Mouse (Mus musculus) splenic B cell, adult 2 months (primary cell): Measurements from ENCODE around the gene Susd6.
A peak's percentile ranks its signal among the peaks of the same experiment; 100 is the strongest.
"Not testable (repeated sequence)": the region's sequence is repeated elsewhere in the genome, so short reads cannot be mapped to it uniquely, and the experiment has no call there.

Source experiments
- DNase-seq: peaks from one replicate; pipeline ENCODE4 v3.0.0-alpha.2; 2011; ENCODE audit warnings: low read depth, low spot score
- H3K27me3 ChIP-seq: 2 replicates; pipeline ENCODE4 v1.6.1; 2012; ENCODE audit warnings: mild to moderate bottlenecking, low read length, moderate library complexity, mixed read lengths; ENCODE audit not compliant: control insufficient read depth, poor library complexity, insufficient read depth, severe bottlenecking
- H3K36me3 ChIP-seq: 2 replicates; pipeline ENCODE4 v1.6.1; 2012; ENCODE audit warnings: mild to moderate bottlenecking, low read length, moderate library complexity, mixed read lengths; ENCODE audit not compliant: control insufficient read depth, poor library complexity, insufficient read depth, severe bottlenecking

Gene Susd6

GRCm38 (mm10) chr12:80776046-80776634 lies 14.2 kb upstream of the Susd6 start:
- no peaks in the 10 kb centered on the region for H3K27me3 ChIP-seq
- no peak for DNase-seq
- H3K36me3 ChIP-seq = no peaks in the 10 kb centered on the region

- H3K27me3 ChIP-seq = no peaks in the 10 kb centered on the region
- DNase-seq = no peak
- H3K36me3 ChIP-seq = no peaks in the 10 kb centered on the region
These were observed 11.9 kb upstream of the Susd6 start for GRCm38 (mm10) chr12:80778188-80778936.

- no peaks in the 10 kb centered on the region for H3K27me3 ChIP-seq
- no peaks in the 10 kb centered on the region for H3K36me3 ChIP-seq
- no peak for DNase-seq
These were observed 10.6 kb upstream of the Susd6 start for GRCm38 (mm10) chr12:80779760-80780159.

- Histone ChIP-seq H3K36me3 (no peaks in the 10 kb centered on the region), H3K27me3 (no peaks in the 10 kb centered on the region; the same call in 1 of the 2 replicates)
- no peak for DNase-seq
These were observed 8.1 kb upstream of the Susd6 start for GRCm38 (mm10) chr12:80782190-80782589.

GRCm38 (mm10) chr12:80782892-80783291 lies 7.4 kb upstream of the Susd6 start:
- Histone ChIP-seq H3K27me3 (no peaks in the 10 kb centered on the region; the same call in 1 of the 2 replicates), H3K36me3 (no peaks in the 10 kb centered on the region)
- DNase-seq = no peak

- no peaks in the 10 kb centered on the region; the same call in 1 of the 2 replicates for H3K27me3 ChIP-seq
- no peaks in the 10 kb centered on the region for H3K36me3 ChIP-seq
- no peak for DNase-seq
These were observed 6.4 kb upstream of the Susd6 start for GRCm38 (mm10) chr12:80783889-80784288.

DNA sequence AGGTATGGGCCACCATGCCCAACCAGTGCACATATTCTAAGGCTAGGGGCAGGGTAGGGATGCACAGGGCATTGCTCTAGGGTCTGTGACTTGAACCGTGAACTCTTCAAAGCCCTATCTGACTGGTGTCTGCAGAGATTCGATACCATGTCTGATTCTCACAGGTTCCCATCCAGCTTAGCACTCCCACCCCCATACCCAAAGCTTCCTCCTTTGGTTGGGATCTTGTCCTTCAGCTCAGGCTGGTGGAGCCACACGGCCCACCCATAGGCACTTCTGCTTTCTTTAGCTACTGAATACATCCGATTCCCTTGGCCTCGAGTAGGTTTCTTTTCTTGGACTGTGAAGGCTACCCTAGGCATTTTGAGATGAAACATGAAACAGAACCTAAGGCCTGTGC lies 5.3 kb upstream of the Susd6 start:
- peak; percentile 25 for DNase-seq

DNA sequence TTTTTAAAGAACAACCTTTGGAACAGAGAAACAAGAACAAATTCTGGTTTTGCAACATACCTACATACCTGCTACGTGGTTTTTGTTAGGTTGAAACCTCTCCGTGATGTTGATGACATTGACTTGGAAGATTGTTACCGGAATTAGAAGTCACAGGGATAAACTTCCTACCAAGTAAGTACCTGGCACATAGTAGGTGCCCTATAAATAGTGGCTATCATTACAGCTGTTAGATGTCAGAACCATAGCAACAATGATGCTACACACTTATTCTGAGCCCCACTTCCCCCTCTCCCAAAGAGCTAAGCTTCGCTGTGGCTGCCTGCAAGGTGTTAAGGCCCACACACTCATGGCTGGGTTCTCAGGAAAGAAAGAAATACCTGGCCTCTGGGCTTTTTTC lies 4.7 kb upstream of the Susd6 start:
- no peaks in the 10 kb centered on the region for H3K36me3 ChIP-seq
- no peak for DNase-seq
- no peaks in the 10 kb centered on the region; the same call in 1 of the 2 replicates for H3K27me3 ChIP-seq

More for the DNA sequence above, 5.3 kb upstream of the Susd6 start:
- H3K27me3 ChIP-seq = no peaks in the 10 kb centered on the region; the same call in 1 of the 2 replicates
- no peaks in the 10 kb centered on the region for H3K36me3 ChIP-seq

- Histone ChIP-seq H3K36me3 (no peaks in the 10 kb centered on the region), H3K27me3 (no peaks in the 10 kb centered on the region; the same call in 1 of the 2 replicates)
- DNase-seq = no peak
These were observed 3.7 kb upstream of the Susd6 start for GRCm38 (mm10) chr12:80786591-80786990.

GRCm38 (mm10) chr12:80787604-80788003 lies 2.7 kb upstream of the Susd6 start:
- no peaks in the 10 kb centered on the region for H3K36me3 ChIP-seq

DNA sequence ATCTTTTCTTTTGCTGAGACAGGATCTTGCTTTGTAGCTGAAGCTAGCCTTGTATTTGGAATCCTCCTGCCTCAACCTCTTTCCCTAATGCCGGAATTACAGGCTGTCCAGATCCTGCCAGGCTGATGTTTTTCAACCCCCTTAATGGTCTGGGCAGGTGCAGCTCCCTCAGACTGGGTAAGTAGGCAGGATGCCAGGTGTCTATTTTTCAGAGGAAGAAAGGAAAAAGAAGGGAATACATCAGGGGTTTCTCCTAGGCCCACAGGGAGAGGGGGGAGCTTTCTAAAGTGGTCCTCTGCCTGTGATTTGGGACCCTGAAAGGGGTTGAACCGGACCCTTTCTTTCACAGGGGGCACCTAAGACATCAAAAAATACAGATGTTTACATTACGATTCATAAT lies 2.1 kb upstream of the Susd6 start:
- Histone ChIP-seq H3K36me3 (no peaks in the 10 kb centered on the region), H3K27me3 (no peaks in the 10 kb centered on the region; the same call in 1 of the 2 replicates)
- DNase-seq = no peak

More at GRCm38 (mm10) chr12:80787604-80788003, 2.7 kb upstream of the Susd6 start:
- DNase-seq = no peak
- no peaks in the 10 kb centered on the region; the same call in 1 of the 2 replicates for H3K27me3 ChIP-seq

DNA sequence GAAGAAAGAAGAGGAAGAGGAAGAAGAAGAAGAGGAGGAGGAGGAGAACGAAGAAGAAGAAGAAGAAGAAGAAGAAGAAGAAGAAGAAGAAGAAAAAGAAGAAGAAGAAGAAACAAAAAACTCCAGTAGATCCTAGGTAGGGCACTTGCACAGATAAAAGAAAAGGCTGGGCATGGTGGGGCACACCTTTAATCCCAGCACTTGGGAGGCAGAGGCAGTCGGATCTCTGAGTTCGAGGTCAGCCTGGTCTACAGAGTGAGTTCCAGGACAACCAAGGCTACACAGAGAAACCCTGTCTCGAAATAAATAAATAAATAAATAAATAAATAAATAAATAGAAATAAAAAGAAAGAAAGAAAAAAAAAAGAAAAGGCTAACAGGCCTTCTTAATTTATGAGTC lies 1.0 kb upstream of the Susd6 start:
- not testable (repeated sequence) for H3K36me3 ChIP-seq, H3K27me3 ChIP-seq, DNase-seq

DNA sequence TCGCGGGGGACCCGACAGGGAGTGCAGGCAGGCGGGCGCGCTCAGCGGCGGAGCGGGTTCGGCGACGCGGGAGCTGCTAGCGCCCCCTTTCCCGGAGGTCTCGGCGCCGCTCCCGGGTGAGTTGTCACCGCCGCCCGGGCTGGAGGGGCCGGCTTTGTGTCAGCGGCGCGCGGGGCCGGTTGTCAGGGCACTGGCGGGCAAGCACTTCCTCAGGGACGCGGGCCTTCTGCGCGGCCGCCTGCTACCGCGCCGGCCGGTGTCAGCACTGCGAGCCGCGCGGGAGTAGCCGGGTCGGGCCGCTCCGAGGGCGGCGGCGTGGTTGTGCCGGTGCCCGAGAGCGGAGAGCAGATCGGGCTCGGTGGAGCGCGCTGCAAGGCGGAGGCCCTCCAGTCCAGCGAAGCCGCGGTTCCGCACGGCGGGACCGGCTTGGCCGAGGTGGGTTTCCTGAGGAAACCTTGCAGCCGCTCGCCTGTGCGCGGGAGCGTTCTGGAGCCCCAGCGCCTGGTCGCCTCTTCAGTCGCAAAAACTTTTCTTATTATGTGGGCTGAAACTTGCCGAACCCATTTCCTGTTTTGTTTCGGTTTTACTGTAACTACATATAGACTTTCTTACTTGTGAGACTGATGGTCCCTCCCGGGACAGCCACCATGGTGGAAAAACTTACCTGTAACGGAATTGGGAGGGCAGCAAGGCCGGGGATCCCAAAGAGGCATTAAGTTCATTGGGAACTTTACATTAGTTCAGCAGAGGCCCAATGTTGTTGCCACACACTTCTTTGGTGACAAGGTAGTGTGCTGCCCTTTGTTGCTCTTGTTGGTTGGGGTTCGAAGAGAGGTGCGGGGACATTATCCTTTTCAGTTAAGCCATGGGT lies 625 bp downstream of the Susd6 start:
- no peaks in the 10 kb centered on the region for H3K36me3 ChIP-seq
- DNase-seq = peak; percentile 72
- no peaks in the 10 kb centered on the region; the same call in 1 of the 2 replicates for H3K27me3 ChIP-seq

GRCm38 (mm10) chr12:80791571-80792444 lies 1.5 kb downstream of the Susd6 start:
- H3K36me3 ChIP-seq = no peaks in the 10 kb centered on the region
- H3K27me3 ChIP-seq = no peaks in the 10 kb centered on the region
- DNase-seq = peak; percentile 51
